Mouse (Mus musculus) T-helper 17 cell (primary cell): ENCODE results near the gene Medag.

ENCODE experiments used
- in situ Hi-C, 2 experiments: fragments of 300-600 bp; cut with MboI, MseI; formaldehyde crosslinking; loops; 1 replicate in 1 of 2; 2 replicates in 1 of 2; pipeline ENCODE4 v1.15.1; 2025; ENCODE audit warnings: high pct_unique_total_duplicates in 2 of 2

Medag gene

DNA sequence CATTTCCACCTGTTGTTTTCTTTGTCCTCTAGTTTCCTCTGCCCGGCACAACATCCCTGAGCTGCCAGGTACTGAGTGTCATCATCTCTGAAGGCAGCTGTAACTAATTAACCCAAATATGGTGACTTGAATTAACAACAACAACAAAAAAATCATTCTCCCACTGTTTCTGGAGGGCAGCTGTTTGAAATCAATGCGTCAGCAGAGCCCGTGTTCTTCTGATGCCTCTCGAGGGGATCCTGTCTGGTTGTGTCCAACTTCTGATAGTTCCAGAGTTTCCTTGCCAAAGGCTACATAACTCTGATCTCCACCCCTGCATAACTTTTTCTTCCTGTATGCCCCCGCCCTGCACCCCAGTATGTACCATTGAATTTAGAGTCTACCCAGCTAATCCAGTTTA, 28.9 kb upstream of the Medag start:
- in situ Hi-C loops = loop anchor here in 1 of 2 experiments (5.0 kb wide), 1 partner anchor 45 kb away; no protein-coding TSS in a partner anchor

GRCm38 (mm10) chr5:149385228-149385961, 26.2 kb upstream of the Medag start:
- in situ Hi-C loops = no loop called here

GRCm38 (mm10) chr5:149386294-149386850, 25.2 kb upstream of the Medag start:
- in situ Hi-C loops = no loop called here

GRCm38 (mm10) chr5:149388947-149389346, 22.6 kb upstream of the Medag start:
- in situ Hi-C loops = no loop called here

DNA sequence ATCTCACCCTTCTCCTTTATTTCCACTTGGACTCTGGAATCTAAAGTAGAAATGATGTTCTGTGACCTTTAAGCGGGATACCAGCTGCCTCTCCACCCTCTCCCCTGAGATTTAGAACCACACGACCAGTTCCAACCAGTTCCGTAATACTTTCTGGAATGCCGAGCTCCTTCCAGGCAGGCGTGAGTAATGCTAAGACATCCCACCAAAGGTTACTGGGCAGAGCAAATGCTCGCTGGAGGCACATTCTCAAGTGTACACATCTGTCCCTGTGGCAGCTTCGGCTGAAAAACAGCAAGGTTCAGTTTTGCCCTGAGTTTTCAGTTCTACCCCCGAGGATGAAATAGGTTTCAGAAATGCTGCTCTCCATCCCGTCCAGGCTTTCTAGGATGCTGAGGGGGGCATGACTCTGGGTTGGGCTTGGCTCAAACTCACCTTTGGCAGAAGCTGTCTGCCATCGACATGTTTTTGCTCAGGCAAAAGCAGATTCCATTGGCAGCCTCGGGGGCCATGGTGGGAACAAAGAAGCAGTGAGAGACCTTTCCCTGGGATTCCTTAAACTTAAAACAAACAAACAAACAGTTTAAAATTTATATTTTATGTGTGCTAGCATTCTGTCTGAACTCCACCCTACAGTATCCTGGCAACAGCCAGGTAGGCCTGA, 21.9 kb upstream of the Medag start:
- in situ Hi-C loops = no loop called here

DNA sequence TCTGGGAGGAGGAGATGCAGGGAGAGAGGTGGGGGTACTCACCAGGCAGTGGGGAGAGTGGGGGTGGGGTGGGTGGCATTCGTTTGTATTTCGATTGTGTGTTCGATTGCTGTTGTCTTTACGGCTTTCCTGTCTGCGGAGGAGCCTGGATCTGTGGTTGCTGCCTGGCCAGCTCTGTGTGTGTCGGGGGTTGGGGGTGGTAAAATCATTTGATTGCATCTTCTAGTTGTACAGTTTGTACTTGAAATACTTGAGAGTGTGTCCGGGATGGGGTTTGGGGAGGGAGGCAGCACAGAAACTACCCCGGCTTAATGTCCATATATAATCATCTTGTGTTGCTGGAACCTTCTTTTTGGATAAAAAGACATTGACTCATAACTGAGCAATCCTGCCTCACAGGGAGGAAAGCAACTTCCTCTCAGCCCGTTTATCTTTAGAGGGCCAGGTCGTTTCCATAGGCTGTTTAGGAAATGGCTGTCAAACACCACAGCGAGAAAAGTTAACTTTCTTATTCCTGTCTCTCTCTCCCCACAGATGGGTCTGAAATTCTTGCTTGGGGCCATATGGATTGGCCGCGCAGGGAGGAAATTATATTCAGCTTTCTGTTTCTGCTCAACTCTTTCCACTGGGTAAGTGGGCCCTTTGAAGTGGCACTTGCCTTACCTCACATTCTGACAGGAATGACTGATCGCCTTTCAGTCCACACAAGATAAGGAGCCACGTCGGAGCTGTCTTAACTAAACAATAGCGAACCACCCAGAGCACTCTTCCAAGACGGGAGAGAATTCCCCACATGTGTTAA, 19.8 kb upstream of the Medag start:
- in situ Hi-C loops = no loop called here

DNA sequence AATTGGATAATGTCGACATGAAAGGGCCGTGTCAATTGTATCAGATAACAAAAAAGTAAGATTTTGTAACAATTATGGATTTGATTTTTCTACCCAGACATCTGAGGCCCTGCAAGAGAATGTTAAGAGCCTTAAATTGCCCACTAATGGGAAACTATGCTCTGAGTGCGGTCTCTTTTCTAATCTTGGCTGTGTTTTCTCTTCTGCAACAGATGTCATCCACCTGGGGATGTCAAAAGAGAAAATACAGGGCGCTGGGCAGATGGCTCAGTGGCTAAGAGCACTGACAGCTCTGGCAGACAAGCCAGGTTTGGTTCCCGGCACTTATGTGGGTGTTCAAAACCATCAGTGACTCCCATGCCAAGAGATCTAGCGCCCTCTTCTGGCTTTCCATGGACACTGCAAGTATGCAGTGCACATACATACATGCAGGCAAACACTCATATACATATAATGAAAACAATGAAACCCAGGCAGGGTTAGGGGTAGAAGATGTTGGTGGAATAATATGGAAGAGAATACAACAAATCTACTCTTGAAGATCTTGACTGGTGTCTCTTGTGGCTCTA, 19.0 kb upstream of the Medag start:
- in situ Hi-C loops = no loop called here

- in situ Hi-C loops = no loop called here
These were observed 10.0 kb upstream of the Medag start for GRCm38 (mm10) chr5:149401446-149401975.

GRCm38 (mm10) chr5:149402029-149402428, 9.5 kb upstream of the Medag start:
- in situ Hi-C loops = no loop called here

DNA sequence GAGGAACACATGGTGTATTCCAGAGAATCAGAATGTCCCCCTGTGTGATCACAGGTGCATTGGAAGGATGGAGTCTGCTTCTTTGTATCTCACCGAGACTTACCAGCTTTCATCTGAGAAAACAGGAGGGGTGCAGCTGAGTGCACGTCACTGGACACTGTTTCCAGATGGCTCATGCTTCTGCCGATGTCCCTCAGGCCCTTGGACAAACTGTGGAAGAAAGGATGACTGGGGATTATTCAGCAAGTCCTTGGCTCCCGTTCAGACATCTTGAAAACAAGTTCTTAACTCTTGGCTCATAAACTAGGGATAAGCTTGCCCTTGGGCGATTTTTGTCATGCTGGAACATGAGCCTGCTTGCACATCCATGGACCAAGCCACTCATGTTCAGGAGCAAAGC, 8.2 kb upstream of the Medag start:
- in situ Hi-C loops = no loop called here

DNA sequence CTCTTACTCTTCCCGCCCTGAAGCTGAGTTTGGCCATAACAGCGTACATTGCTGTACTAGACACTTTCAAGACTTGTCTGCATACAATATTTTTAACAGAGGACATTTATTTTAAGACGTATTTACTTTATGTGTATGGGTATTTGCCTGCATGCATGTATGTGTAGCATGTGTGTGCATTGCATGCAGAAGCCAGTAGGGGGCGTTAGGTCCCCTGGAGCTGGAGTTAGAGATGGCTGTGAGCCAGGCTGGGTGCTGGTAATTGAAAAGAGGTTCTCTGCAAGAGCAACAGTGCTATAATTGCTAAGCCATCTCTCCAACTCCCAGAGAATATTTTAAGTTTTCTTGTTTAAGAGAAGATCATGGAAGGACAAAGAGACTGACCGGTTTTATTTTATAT, 6.8 kb upstream of the Medag start:
- in situ Hi-C loops = no loop called here

DNA sequence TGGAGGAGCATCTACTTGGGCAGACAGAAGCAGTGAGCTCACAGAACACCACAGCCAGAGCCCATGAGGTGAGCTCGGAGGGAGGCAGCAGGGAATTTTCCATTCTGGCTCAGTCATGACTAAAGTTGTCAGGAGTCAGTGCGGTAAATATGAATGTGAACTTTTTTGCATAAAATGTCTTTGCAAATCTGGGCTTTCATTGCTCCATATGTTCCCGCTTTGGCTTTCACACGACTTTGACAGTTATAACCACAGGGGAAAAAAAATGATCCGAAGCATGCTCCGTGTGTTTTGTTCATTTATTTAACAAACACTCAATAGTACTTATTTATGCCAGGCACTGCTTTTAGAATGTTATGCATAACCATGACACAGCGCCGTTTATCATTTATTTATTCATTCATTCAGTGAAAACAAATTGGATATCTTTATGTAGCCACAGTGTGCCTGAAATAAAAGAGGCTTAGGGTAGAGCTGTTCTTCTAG, 4.7 kb upstream of the Medag start:
- in situ Hi-C loops = no loop called here

DNA sequence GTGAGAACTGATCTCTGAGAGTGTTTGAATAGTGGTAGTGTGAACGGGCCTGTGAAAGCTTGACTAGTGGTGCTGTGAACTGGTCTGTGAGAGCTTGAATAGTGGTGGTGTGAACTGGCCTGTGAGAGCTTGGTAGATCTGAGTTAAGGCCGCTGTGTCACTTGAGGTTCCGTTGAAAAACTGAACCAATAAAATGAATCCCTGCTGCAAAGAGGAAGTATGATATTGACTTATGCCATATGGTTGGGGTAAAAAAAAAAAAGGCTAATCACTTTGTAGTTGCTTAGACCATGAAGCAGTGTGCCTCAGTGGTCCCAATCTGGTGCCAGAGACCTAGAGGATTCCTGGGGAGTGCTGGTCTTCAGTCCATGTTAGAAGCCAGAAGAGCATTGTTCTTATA, 2.0 kb upstream of the Medag start:
- in situ Hi-C loops = no loop called here

- in situ Hi-C loops = loop anchor here in 1 of 2 experiments (10.0 kb wide), 1 partner anchor 157 kb away; no protein-coding TSS in a partner anchor
These were observed 636 bp downstream of the Medag start for GRCm38 (mm10) chr5:149412194-149412575.

DNA sequence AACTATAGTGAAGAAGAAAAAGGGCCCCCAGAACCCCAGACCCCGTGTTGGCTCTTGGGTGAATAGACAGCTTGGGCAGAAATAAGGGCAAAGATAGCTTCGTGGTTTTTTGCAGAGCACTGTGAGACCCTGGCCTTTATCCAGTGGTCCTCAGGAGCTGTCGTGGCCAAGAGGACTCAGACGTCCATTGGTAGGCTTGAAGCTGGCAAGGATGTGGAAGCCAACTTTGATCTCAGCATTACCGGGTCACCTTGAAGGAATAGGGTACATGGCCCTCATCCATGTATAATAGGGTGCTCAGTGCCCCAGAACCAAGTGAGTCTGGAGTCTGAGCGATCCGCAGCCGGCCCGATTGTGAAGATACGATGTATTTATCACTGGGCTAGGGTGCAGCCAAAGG, 1.1 kb downstream of the Medag start:
- in situ Hi-C loops = loop anchor here in 1 of 2 experiments (10.0 kb wide), 1 partner anchor 158 kb away; no protein-coding TSS in a partner anchor

GRCm38 (mm10) chr5:149414369-149415167, 3.0 kb downstream of the Medag start:
- in situ Hi-C loops = loop anchor here in 1 of 2 experiments (10.0 kb wide), 1 partner anchor 160 kb away; no protein-coding TSS in a partner anchor

DNA sequence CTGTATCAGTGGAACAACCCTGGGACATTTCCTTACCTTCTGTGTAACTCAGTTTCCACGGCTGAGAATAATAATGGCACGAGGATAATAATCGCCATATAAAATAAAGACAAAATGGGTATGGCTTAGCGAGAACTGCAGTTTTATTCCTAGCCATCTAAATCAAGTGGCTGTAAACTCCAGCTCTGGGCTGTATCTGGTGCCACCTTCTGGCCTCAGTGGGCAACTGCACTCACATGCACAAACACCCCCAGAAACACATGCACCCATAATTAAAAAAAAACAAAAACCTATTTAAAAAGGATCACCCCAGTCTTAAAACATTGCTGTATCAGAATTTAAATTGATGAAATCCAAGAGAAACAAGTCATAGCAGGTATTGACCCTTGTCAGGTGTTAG, 5.8 kb downstream of the Medag start:
- in situ Hi-C loops = loop anchor here in 1 of 2 experiments (10.0 kb wide), 1 partner anchor 163 kb away; no protein-coding TSS in a partner anchor

DNA sequence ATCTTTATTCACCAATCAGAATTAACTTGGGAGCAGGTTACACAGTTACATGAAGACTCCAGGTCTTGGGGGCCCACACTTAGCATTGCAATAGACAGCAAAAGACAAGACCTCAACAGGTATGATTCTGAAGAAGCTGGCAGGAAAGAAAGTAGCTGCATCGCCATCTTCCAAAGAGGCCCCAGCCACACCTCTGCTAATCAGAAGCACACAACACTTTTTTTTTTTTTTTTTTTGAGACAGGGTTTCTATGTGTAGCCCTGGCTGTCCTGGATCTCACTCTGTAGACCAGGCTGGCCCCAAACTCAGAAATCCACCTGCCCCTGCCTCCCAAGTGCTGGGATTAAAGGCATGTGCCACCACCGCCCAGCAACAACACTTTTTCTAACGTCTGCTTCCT, 15.0 kb downstream of the Medag start:
- in situ Hi-C loops = no loop called here

DNA sequence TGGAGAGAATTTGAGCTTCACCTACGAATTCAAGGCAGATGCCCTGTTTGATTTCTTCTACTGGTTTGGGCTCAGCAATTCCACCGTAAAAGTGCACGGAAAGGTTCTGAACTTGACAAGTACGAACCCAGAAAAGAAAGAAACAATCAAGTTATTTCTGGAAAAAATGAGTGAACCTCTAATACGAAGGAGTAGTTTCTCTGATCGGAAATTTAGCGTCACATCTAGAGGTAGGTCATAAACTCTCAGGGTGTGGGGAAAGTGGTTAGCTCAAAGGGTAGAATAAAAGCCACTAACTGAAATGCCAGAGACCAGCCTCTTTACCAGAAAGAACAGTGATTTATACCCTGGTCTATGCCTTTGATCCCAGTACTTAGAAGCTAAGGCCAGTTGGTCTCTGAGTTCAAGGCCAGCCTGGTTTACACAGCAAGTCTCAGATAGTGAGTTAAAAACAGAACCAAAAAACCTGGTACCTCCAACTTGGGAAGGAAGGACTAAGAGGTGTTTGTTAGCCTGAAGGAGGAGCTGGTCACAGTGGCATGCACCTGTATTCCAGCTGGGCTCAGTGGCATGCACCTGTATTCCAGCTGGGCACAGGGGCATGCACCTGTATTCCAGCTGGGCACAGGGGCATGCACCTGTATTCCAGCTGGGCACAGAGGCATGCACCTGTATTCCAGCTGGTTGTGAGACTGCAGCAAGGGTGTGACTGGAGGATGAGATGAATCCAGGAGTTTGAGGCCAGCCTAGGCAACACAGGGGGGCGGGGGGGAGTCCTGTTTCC, 15.9 kb downstream of the Medag start:
- in situ Hi-C loops = no loop called here
